Mouse (Mus musculus) hindbrain, embryonic 15.5 days (tissue): Measurements from ENCODE around the gene Spaca7. TPM values are rescaled to one million over a fixed set of nuclear protein-coding genes. Genes with fewer than 3 reads are reported as not detected.

ENCODE experiments used
- polyA plus RNA-seq: library from polyadenylated mRNA; unstranded; fragments of >200 nt; fragmentation: Nextera tagmentation; extraction: Ambion mirVana; gene quantifications from 2 replicates; pipeline ENCODE4 v1.2.1, GENCODE M21; 2015

Spaca7 gene
- polyA plus RNA-seq, 1 experiment from 2014 or later: not detected

Other genes starting within 250 kb of the Spaca7 start
- 1.9 TPM in 2 replicates for gene Sox1, start 177.7 kb upstream of the Spaca7 start, polyA plus RNA-seq
- 38.4 and 39.0 TPM in 2 replicates for gene Tubgcp3, start 99.2 kb downstream of the Spaca7 start, polyA plus RNA-seq
- gene Atp11a, start 184.0 kb downstream of the Spaca7 start, polyA plus RNA-seq: 14.1 and 15.6 TPM in 2 replicates